Mouse (Mus musculus) heart, embryonic 16.5 days (tissue): ENCODE results near the gene Irak3. TPM values are rescaled to one million over a fixed set of nuclear protein-coding genes. Genes with fewer than 3 reads are reported as not detected.

ENCODE experiments used
- ATAC-seq: fragments of 200-750 bp; cut with Nextera tagmentation; replicated peaks from 2 replicates; pipeline ENCODE4 v1.8.0; 2017; ENCODE audit warnings: moderate number of reproducible peaks; ENCODE audit not compliant: insufficient read depth, low FRiP score; ENCODE audit errors: extremely low read depth
- H3K27ac ChIP-seq: fragments of 300-500 bp; sonication (generic); 2 replicates; pipeline ENCODE4 v1.5.1; 2014; ENCODE audit warnings: mild to moderate bottlenecking, low read length, control low read depth, moderate library complexity
- H3K27me3 ChIP-seq: fragments of 300-500 bp; sonication (generic); 2 replicates; pipeline ENCODE4 v1.6.1; 2014; ENCODE audit warnings: low read length, mixed read lengths; ENCODE audit not compliant: control insufficient read depth, insufficient read depth
- H3K36me3 ChIP-seq: fragments of 300-500 bp; sonication (generic); 2 replicates; pipeline ENCODE4 v1.6.1; 2014; ENCODE audit not compliant: control insufficient read depth, insufficient read depth
- H3K4me1 ChIP-seq: fragments of 300-500 bp; sonication (generic); 2 replicates; pipeline ENCODE4 v1.6.1; 2014; ENCODE audit warnings: low read length, mixed read lengths; ENCODE audit not compliant: control insufficient read depth, insufficient read depth
- H3K4me2 ChIP-seq: fragments of 300-500 bp; sonication (generic); 2 replicates; pipeline ENCODE4 v1.6.1; 2014; ENCODE audit warnings: low read depth, mild to moderate bottlenecking, control low read depth, low read length
- H3K4me3 ChIP-seq: fragments of 300-500 bp; sonication (generic); 2 replicates; pipeline ENCODE4 v1.5.1; 2014; ENCODE audit warnings: mild to moderate bottlenecking, control low read depth, low read length
- H3K9ac ChIP-seq: fragments of 300-500 bp; sonication (generic); 2 replicates; pipeline ENCODE4 v1.6.1; 2014; ENCODE audit warnings: low read length, control low read depth
- H3K9me3 ChIP-seq: fragments of 300-500 bp; sonication (generic); replicated peaks from 2 replicates; pipeline ENCODE4 v1.6.1; 2016; ENCODE audit warnings: low read length; ENCODE audit not compliant: control insufficient read depth
- WGBS: fragments of 180-500 bp; shearing (Covaris S2); extraction: QIAGEN DNeasy Blood & Tissue Kit; methylation state at CpG from one replicate; pipeline ENCODE4 v1.1.7; 2014; 5-methylcytosine and 5-hydroxymethylcytosine counted together
- polyA plus RNA-seq: library from polyadenylated mRNA; unstranded; fragments of >200 nt; fragmentation: Nextera tagmentation; extraction: Ambion mirVana; gene quantifications from 2 replicates; pipeline ENCODE4 v1.2.1, GENCODE M21; 2015

The Irak3 gene
- polyA plus RNA-seq, 1 experiment from 2014 or later = 0.91 TPM

- Histone ChIP-seq H3K9me3 (no peaks in the 10 kb centered on the region), H3K4me2 (no peak overlapping the region), H3K27me3 (no peaks in the 10 kb centered on the region), H3K36me3 (no peaks in the 10 kb centered on the region), H3K27ac (no peak overlapping the region), H3K9ac (no peak overlapping the region), H3K4me1 (no peaks in the 10 kb centered on the region), H3K4me3 (no peak overlapping the region)
- 54% methylated on average over 5 of the region's 5 CpGs for WGBS
- ATAC-seq = no peak
Measured at GRCm38 (mm10) chr10:120171340-120171739, 30.6 kb downstream of the Irak3 start.

- Histone ChIP-seq H3K4me1 (no peaks in the 10 kb centered on the region), H3K4me2 (no peak overlapping the region), H3K4me3 (no peak overlapping the region), H3K27ac (no peak overlapping the region), H3K9ac (no peak overlapping the region), H3K36me3 (no peaks in the 10 kb centered on the region), H3K27me3 (no peaks in the 10 kb centered on the region), H3K9me3 (no peaks in the 10 kb centered on the region)
- 71% methylated on average over 4 of the region's 4 CpGs for WGBS
- ATAC-seq = no peak
Measured at GRCm38 (mm10) chr10:120170277-120170676, 31.7 kb downstream of the Irak3 start.

- H3K4me2 ChIP-seq = no peak overlapping the region
- H3K9ac ChIP-seq = no peak overlapping the region
- H3K4me3 ChIP-seq = no peak overlapping the region
- 74% methylated on average over 5 of the region's 5 CpGs for WGBS
- no peaks in the 10 kb centered on the region for H3K27me3 ChIP-seq
- H3K4me1 ChIP-seq = no peaks in the 10 kb centered on the region
- H3K36me3 ChIP-seq = no peaks in the 10 kb centered on the region
- no peak overlapping the region for H3K27ac ChIP-seq
- H3K9me3 ChIP-seq = no peaks in the 10 kb centered on the region
- no peak for ATAC-seq
Measured at GRCm38 (mm10) chr10:120169841-120170240, 32.1 kb downstream of the Irak3 start.

DNA sequence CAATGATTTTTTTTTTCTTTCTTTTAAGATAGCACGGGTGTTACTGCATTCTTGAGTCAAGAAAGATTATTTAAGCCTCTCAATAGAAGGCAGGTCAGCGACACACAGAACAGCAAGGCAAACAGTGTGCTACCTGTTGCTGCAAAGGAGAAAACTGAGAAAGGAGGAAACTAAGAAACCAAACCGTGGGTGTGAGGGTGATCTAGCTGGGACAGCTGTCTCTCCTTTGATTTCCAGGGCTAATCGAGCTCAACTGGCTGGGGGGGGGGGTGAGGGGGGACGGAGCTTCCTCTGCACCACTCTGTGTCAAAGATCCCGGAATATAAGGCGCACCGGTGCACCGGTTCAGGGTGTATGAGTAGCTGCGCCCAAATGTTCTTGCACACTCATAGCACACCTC, 32.9 kb downstream of the Irak3 start:
- Histone ChIP-seq H3K4me2 (no peak overlapping the region), H3K27me3 (no peaks in the 10 kb centered on the region), H3K4me3 (no peak overlapping the region), H3K4me1 (no peaks in the 10 kb centered on the region), H3K36me3 (no peaks in the 10 kb centered on the region), H3K27ac (no peak overlapping the region), H3K9me3 (no peaks in the 10 kb centered on the region), H3K9ac (no peak overlapping the region)
- 41% methylated on average over 10 of the region's 10 CpGs for WGBS
- no peak for ATAC-seq

GRCm38 (mm10) chr10:120168070-120168469, 33.9 kb downstream of the Irak3 start:
- no peak for ATAC-seq
- no peak overlapping the region for H3K9ac ChIP-seq
- H3K4me2 ChIP-seq = no peak overlapping the region
- no peaks in the 10 kb centered on the region for H3K27me3 ChIP-seq
- no peak overlapping the region for H3K27ac ChIP-seq
- 76% methylated on average over 1 of the region's 1 CpGs for WGBS
- no peaks in the 10 kb centered on the region for H3K9me3 ChIP-seq
- no peaks in the 10 kb centered on the region for H3K36me3 ChIP-seq
- H3K4me1 ChIP-seq = no peaks in the 10 kb centered on the region
- no peak overlapping the region for H3K4me3 ChIP-seq

DNA sequence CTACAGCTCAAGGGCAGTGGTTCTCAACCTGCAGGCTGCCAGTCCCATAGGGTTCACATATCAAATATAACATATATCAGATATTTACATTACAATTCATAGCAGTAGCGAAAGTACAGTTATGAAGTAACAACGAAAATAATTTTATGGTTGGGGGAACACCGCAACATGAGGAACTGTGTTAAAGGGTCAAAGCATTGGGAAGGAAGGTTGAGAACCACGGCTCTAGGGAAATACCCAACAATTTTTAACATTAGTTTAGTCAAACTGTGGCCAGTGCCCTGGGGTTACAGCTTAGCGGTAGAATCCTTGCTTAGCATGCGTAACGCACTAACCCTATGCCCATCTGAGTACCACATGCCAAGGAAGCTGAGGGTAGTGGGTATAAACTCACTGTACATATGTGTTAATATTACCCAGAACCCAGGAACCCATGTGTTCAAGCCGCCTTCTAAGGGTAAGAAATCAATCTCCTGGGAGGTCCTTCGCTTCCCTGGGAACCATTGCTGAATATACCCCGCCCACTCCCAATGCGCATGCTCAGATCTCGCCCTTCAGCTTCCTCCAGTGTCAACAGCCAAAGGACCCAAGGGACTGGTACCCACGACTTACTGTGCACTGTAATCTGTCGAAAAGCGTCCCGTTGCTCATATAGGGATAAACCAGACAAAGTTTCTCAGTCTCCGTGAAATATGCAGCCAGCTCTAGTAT, 36.0 kb downstream of the Irak3 start:
- Histone ChIP-seq H3K4me3 (no peak overlapping the region), H3K36me3 (no peaks in the 10 kb centered on the region), H3K27ac (no peak overlapping the region), H3K9me3 (no peaks in the 10 kb centered on the region), H3K4me1 (no peaks in the 10 kb centered on the region), H3K4me2 (no peak overlapping the region), H3K27me3 (no peaks in the 10 kb centered on the region), H3K9ac (no peak overlapping the region)
- ATAC-seq = no peak
- WGBS = 83% methylated on average over 17 of the region's 17 CpGs

GRCm38 (mm10) chr10:120164931-120165792, 36.8 kb downstream of the Irak3 start:
- WGBS = 81% methylated on average over 19 of the region's 19 CpGs
- H3K27me3 ChIP-seq = no peaks in the 10 kb centered on the region
- no peak overlapping the region for H3K9ac ChIP-seq
- no peaks in the 10 kb centered on the region for H3K36me3 ChIP-seq
- H3K4me3 ChIP-seq = no peak overlapping the region
- ATAC-seq = no peak
- no peak overlapping the region for H3K27ac ChIP-seq
- no peak overlapping the region for H3K4me2 ChIP-seq
- H3K9me3 ChIP-seq = no peaks in the 10 kb centered on the region
- H3K4me1 ChIP-seq = no peaks in the 10 kb centered on the region

DNA sequence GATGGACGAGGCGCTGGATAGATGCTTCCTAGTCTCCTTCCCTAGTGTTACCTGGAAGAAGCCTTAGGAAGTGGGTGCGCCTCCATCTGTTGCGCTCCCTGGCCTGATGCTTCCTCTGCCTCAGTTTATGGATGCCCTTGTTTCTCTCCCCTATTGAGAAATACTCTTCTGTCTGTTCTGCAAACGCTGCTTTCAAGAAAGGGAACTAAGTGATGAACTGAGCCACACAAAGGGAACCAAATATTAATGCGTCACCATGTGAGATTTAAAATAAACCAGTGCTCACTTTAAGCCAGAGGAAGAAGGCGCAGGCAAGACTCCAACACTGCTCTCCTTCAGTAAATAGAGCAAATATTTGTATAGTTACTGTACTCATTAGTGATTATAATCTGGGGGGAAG, 38.4 kb downstream of the Irak3 start:
- H3K4me3 ChIP-seq = no peak overlapping the region
- no peak overlapping the region for H3K4me2 ChIP-seq
- no peaks in the 10 kb centered on the region for H3K4me1 ChIP-seq
- WGBS = 85% methylated on average over 7 of the region's 7 CpGs
- no peak for ATAC-seq
- H3K9ac ChIP-seq = no peak overlapping the region
- H3K36me3 ChIP-seq = no peaks in the 10 kb centered on the region
- no peaks in the 10 kb centered on the region for H3K27me3 ChIP-seq
- no peaks in the 10 kb centered on the region for H3K9me3 ChIP-seq
- H3K27ac ChIP-seq = no peak overlapping the region

GRCm38 (mm10) chr10:120162840-120163239, 39.1 kb downstream of the Irak3 start:
- Histone ChIP-seq H3K4me1 (no peaks in the 10 kb centered on the region), H3K4me2 (no peak overlapping the region), H3K9me3 (no peaks in the 10 kb centered on the region), H3K36me3 (no peaks in the 10 kb centered on the region), H3K27me3 (no peaks in the 10 kb centered on the region), H3K9ac (no peak overlapping the region), H3K4me3 (no peak overlapping the region), H3K27ac (no peak overlapping the region)
- WGBS = 79% methylated on average over 10 of the region's 10 CpGs
- ATAC-seq = no peak
